Mouse (Mus musculus): ENCODE measurements around the gene Rbm18.

DNA sequence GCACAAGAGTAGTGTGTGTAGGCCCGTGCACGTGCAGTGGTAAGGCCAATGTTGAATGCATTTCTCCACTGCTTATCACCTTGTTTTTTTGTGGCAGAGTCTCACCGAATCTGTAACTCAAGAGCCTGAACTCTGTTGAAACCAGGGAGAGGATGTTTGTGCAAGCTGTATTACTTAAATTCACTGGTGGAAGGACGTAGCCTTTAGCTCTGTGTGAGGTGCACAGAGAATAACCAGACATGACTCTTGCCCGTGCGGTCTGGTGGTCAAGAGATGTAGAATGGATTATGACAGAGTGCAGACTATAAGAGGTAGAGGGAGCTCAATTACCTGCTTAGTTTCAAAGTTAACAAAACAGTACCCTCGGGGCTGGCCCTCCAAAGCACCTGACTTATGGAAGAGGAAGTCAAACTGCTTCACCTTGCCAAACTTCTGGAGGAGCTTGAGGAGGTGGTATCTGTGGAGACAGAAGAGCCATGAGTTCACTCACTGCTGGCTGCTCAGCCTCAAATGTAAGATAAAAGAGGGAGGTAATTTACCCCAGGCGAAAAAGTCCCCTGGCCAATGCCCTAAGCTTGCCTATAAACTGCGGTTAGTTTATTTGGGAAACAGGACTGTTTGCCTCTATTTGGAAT, 9.7 kb downstream of the Rbm18 start:
- no peak for TF ChIP-seq CTCF (IDR thresholded peaks at IDR 0.05; ENCODE audit: borderline replicate concordance, insufficient read depth, low read depth, low read length)
- TF ChIP-seq POLR2A (IDR thresholded peaks at IDR 0.05; ENCODE audit: borderline replicate concordance, insufficient read depth, low read length), result no peak
